Mouse (Mus musculus): ENCODE results near the gene Bnip3.

Gene Bnip3

GRCm38 (mm10) chr7:138909277-138910192, at the start of gene Bnip3:
Bnip3 (minus strand) TSS chr7:138909519.
- DNase-seq (ENCODE audit: low spot score), result peak; percentile 90

DNA sequence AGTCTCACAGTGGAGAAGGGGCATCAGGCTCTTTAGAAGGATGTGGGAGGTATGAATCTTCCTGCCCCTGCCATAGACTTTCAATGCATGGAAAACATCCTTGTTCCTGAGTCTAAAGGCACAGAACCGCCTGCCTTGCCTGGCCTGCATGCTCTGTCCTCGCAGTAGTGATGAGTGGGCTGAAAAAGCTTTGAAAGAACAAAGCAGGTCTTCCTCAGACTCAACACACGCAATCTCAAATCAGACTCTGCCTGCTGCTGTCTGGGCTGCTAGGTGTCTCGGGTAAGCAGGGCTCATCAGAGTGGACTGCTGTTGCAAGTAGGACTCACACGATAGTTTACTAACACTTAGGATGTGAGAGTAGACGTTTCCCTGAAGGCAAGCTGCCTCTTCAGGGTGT, 47.8 kb upstream of the Bnip3 start:
- DNase-seq (ENCODE audit: low spot score), result no peak

DNA sequence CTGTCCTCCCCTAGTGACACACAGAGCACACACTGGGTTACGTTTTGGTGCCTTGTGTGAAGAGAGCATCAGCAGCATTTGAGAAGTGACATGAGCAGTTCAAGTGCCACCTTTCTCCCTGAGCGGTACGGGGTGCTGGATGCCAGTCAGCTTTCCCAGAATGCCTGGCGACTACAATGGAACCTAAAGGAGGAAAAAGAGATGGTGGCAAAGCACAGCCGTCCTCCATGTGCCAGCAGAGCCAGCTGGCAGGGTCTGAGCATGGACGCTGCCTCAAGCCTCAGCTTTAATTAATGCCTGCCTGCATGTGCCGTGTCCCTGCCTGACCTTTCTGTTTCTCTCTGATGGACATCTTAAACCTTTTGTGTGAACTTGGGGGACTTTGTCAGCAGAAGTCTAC, 46.5 kb upstream of the Bnip3 start:
- DNase-seq (ENCODE audit: low spot score), result no peak

DNA sequence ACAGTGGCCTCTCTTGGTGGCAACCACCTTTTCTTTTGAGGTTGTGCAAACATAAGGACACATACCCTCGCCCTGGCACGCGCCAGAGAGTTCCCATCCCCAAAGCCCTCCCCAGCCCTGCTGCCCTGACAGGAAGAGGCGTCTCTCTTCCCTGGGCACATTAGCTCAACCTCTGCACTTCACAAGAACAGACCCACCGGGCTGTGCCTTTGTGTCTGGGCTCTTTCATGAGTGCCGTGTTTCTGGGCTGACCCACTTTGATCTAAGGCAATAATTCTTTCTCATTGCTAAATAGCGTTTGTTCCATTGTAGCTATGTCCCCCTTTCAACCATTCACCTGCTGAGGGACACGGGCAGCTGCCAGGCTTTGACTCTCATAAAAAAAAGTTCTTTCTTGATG, 39.0 kb upstream of the Bnip3 start:
- no peak for DNase-seq (ENCODE audit: low spot score)

- no peak for DNase-seq (ENCODE audit: low spot score)
These were observed 38.4 kb upstream of the Bnip3 start for GRCm38 (mm10) chr7:138947741-138948140.

DNA sequence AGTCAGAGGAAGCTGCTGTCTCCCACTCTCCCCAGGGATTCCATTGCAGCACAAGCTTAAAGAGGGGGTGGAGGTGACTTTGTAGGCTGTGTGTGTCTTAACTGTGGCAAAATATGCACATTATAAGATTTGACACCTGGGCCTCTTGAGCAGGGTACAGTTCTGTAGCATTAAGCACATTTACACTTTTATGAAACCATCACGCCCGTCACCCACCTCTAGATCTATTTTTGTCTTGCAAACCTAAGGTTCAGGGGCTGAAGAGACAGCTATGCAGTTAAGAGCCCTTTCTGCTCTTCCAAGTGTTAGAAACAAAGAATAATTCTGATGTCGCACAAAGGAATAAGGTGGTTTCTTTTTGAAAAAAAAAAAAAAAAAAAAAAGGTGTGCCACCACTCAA, 36.3 kb upstream of the Bnip3 start:
- DNase-seq (ENCODE audit: low spot score), result no peak

- no peak for DNase-seq (ENCODE audit: low spot score)
These were observed 33.0 kb upstream of the Bnip3 start for GRCm38 (mm10) chr7:138942301-138942700.

GRCm38 (mm10) chr7:138941571-138941970, 32.3 kb upstream of the Bnip3 start:
- DNase-seq (ENCODE audit: low spot score), result no peak

DNA sequence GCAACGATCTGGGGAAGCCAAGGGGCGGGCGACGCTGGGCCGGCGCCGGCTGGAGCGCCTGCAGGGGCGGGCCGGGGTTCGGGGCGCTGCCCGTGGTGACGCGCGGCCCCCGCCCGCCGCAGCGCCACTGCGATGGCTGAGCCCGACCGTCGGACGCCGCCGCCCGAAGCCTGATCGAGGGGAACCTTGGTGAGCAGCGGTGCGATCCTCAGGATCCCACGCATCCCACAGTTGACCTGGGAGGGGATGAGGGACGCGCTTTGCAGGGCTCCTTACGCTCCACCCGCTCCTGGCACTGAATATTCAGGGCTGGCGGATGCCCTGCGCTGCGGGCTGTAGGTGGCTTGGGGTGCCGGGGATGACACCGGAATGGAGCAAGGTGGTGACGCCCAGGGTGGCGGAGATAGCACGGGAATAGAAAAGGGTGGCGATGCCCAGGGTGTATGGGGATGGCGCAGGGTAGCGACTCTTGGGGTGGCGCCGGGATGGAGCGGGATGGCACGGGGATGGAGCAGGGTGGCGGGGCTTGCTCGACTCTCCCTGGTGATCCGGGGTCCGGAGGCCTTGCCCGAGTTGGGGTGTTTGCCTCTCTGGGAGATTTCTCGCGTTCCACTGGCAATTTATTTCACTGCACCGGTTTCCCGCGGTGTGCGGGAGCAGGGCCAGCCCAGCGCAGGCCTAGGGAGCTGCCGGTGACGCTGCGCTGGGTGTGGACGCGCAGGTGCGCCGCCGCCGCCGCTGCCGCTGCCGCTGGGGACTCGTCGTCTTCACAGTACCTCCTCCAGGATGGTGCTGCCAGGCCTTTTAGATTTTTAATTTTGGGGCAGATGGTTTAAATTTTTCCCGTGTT, 31.5 kb upstream of the Bnip3 start, which contains the start of gene Jakmip3:
Gene Jakmip3 (plus strand): TSS at position 119 of the 850 bp plus-strand sequence.
- peak; percentile 29 for DNase-seq (ENCODE audit: low spot score)

- peak; percentile 45 for DNase-seq (ENCODE audit: low spot score)
These were observed 30.9 kb upstream of the Bnip3 start for GRCm38 (mm10) chr7:138940256-138940611.

- no peak for DNase-seq (ENCODE audit: low spot score)
These were observed 29.7 kb upstream of the Bnip3 start for GRCm38 (mm10) chr7:138938991-138939390.

- DNase-seq (ENCODE audit: low spot score), result no peak
These were observed 25.2 kb upstream of the Bnip3 start for GRCm38 (mm10) chr7:138934523-138934922.

DNA sequence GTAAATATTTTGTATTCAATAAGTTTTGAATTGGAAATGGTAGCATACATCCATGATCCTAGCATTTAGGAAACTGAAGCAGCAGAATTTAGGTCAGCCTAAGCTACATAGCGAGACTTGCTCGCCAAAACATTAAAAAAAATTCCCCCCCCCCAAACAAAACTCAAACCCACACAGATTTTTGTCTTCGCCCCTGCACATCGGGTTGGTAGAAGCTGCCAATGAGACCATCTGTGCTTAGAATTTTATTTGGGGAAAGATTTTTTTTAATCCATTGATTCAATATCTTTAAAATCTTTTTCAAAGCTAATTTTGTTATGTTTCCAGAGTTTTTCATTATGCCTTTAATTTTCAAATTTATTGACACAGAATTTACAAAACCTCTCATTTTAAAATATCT, 19.1 kb upstream of the Bnip3 start:
- DNase-seq (ENCODE audit: low spot score), result no peak

DNA sequence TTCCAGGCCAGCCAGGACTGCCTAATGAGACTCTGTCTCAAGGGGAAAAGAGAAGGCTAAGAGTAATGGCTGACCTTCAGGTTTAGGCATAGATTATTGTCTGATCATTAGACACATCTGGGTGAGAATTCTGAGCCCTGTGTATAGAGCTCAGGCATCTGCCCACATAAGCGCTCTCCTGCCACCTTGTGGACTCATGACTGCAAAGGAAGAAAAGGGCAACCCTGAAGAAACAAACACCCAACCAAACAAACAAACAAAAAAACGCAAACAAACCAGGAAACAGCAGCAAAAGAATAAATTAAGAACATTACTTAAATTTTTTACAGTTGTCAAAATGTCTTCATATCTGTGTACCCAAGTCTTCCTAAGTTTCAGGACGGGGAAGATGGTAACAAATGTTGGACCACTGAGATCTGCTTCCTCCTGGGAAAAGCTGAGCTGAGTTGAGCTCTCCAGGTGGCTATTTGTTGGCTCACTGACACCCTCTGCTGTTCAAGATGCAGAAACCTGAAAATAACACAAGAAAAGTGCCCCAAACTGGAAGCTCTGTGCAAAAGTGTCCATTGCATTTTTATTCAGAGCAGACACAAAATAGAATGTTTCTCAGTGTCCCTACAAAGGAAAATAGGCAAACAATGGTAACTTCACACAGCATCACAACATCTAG, 14.6 kb upstream of the Bnip3 start:
- peak; percentile 48 for DNase-seq (ENCODE audit: low spot score)

- no peak for DNase-seq (ENCODE audit: low spot score)
These were observed 12.3 kb upstream of the Bnip3 start for GRCm38 (mm10) chr7:138921611-138922010.

DNA sequence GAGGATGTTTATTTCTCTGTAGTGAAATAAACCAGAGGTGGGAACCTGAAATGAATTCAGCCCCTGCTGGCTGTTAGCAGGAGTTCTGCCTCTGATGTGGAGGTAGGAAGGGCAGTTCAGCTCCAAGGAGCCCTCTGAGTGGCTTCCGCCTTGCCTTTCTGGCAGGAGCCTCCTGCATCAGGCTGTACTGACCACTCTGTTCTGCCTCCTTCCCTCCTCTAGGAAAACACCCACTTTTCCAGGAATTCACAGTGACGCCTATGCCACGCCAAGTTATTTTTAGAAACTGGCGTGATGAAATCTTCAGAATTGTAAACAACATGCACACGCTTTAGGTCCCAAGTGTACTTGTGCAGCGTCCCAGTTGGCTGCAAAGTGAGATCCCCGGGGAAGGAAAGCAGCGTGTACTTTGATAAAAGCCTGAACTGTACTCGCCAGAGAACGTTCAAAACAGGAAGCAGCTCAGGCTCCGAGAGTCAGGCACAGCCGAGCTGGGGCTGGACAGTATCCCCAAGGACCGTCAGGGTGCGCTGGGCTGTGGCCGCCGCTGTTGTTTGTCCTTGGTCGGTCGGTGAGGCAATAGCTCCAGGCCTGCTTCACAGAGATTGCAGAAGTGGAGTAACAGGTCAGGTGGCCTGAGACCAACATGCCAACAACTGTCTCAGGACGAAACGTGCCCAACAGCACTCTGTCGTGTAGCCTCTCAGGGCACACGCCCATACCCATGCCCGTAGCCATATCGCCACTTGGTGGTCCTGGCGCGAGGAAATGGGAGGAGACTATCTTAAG, 10.0 kb upstream of the Bnip3 start:
- DNase-seq (ENCODE audit: low spot score), result peak; percentile 44

GRCm38 (mm10) chr7:138913616-138914015, 4.3 kb upstream of the Bnip3 start:
- DNase-seq (ENCODE audit: low spot score), result no peak

- no peak for DNase-seq (ENCODE audit: low spot score)
These were observed 859 bp upstream of the Bnip3 start for GRCm38 (mm10) chr7:138910193-138910562.

DNA sequence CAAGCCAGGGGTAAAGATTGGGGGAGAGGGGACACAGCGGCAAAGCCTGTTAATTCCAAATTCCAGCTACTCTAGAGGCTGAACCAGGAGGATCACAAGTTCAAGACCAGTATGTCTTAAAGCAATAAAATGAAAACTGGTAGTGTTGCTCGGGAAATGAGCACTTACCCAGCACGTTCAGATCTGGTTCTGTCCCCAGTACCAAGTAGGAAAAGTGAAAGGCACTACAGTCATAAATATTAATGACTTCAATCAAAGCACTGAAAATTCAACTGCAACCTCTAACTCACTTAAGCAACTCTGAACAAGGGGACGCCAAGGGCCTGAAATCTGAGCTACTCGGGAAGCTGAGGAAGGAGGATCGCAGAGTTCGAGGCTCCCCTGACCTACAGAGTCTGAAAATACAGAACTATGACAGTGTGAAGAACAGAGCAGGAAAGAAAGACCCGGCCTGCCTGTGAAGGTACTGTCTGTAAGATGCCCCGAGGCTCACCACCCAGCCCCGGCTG, 497 bp downstream of the Bnip3 start:
- DNase-seq (ENCODE audit: low spot score), result no peak

- no peak for DNase-seq (ENCODE audit: low spot score)
These were observed 1.3 kb downstream of the Bnip3 start for GRCm38 (mm10) chr7:138907976-138908375.

- peak; percentile 37 for DNase-seq (ENCODE audit: low spot score)
These were observed 2.3 kb downstream of the Bnip3 start for GRCm38 (mm10) chr7:138907043-138907442.
